Mouse (Mus musculus): ENCODE measurements at regions not wholly inside any gene's neighbourhood (a gene's known extent, or its start where the extent isn't known, plus 50 kb on each side); places are given as distances from the start of the nearest gene placed in this dataset.

DNA sequence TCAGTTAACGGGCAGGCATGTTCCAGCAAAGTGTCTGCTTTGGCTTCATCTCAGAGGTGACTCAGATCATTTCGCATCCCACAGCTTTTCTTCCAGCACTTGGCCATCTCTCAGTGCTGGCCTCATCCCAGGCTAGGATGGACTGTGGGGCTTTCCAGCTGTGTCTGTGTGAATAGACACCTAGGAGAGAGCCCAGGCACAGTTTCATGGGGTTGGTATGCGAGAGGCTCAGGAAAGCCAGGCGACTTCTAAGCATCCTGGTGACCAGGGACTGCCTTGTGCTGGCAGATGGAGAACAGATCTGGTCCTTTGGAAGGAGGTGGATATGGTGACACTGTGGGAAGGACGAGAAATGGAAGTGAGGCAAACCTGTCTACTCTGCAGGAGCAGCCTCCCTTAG, 182.9 kb downstream of the Cd83 start:
- no peak for DNase-seq (ENCODE audit: low read depth, low spot score)

DNA sequence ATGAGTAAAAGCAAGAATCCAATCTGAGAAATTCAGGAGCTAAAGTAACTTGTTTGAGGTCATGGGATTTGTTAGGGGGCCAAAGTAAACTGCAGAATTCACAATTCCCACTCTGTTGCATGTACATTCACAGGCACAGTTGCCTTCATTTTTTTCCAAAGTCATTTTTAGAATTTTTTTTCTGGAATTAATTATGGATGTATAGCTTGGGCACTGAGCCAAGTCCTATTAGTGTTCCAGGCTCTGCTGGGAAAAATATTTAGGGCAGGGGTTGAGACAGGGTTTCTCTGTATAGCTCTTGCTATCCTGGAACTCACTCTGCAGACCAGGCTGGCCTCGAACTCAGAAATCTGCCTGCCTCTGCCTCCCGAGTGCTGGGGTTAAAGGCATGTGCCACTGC, 188.3 kb downstream of the Cd83 start:
- DNase-seq (ENCODE audit: low read depth, low spot score): no peak

DNA sequence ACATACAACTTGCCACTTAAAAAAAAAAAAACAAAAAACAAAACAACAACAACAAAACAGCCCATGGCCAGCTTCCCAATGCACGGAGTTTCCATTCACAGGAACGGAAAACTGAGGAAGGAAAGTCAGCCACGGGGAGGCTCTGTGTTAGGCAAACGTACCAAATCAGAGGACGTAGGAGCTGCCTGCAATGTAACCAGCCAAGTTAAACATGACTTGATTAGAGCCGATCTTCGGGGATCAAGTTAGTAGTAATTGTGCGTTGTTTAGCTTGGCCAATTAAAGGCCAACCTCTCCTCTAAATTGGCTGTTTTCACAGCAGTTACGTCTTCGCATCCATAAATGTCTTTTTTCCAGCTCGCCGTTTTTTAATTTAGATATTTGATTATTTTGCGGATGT, 190.7 kb downstream of the Cd83 start:
- no peak for DNase-seq (ENCODE audit: low read depth, low spot score)

DNA sequence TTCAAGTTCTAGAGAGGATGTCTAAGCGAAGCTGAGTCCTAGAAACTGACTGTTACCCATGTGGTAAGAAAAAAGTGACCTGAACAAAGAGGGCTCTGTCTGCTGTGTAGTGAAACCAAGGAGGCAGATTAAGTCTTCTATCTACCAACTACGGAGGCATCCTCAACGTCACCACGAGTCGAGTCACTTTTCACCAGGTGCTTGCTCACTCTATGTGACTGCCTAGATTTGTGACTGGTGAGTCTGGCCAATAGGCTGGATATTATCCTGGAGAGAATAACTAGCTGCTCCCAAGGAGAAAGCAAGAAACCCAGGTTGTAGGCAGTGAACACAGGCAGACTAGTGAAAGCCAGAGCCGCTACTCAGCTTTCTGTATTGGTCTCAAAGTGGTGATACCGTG, 191.2 kb downstream of the Cd83 start:
- no peak for DNase-seq (ENCODE audit: low read depth, low spot score)

DNA sequence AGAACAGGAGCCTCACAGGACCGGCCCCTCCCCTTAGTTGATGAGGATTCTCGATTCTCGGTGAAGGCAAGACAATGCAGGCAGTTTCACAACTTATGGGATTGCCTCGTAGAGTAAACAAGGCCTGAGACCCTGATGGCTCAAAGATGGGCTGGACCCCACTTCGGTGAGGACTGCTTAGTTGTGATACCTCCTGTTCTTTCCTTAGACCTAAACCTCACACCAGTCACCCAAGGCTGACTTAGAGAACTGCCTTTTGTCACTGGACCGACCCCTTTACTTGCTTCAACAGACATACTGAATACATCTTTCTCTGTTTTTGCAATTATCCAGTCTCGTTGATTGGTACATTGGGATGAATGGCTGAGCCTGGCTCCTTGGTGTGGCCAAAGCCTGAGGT, 192.1 kb downstream of the Cd83 start:
- DNase-seq (ENCODE audit: low read depth, low spot score): no peak

DNA sequence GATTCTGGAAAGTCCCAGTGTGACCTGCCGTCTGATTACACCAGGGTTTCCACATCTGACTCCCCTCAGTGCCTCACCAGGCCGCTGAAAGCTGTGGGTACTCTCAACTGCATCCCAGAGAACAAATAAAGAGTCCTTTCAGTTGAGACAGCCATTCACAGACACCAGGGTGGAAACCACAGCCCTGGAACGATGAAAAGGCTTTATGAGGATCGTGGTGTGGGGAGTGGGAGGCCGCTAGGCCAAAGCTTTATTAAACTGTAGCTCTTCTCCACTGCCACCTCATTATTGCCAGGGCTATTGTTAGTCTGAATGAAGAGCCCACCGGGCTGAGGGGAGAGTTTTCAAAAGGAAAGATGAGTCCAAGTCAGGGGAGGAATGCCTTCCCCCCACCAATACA, 202.8 kb downstream of the Cd83 start:
- DNase-seq (ENCODE audit: low read depth, low spot score): no peak

DNA sequence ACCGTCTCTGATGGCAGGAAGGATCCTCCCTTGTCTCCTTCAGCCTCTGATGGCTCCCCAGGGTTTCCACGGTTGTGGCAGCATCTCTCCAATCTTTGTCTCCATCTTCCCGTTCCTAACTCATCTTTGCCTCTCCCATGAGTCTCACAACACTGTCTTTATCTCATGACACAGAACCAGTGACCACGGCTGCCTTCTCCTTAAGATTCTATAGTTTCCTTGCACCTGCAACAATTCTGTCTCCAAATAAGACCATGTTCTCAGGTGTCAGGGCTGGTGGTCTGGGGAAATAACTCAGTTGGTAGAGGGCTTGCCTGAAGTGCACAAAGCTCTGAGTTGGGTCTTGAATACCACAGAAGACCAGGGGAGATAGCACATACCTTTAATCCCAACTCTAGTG, 203.8 kb downstream of the Cd83 start:
- no peak for DNase-seq (ENCODE audit: low read depth, low spot score)

DNA sequence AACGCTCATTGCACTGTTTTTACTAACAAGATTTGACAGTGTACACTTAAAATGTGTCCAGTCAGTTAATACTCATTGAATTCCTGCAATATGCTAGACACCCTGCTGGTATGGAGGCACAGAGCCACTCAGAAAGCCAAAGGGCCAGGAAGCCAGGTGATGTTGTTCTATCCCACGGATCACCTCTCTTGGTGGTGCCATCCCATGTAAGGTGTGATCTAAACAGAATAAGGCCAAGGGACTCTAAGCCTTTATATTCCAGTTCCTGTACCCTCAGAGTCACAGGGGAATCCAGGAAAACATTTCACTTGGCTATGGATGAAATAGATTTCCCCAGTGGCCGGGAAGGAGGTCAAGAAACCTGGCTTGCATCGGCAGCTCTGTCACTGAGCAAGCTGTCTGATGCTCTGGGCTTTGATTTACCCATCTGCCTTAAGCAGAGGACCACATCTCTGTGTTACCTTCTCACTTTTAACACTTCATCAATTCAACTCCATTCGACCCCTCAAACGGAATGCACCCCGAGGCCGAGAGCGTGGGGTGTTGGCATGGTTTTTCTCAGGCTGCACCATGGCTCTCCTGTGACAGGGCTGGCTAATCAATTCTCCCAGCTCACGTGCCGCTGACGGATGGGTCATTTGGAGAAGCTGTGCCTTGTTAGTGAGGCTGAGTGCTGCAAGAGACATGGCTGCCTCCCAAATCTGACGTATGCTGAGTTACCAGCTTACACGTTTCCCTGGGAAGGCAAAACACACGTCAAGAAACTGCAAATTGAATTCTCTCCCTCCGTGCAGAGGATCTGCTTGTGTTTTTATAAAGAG, 205.9 kb downstream of the Cd83 start:
- peak; percentile 26 for DNase-seq (ENCODE audit: low read depth, low spot score)

DNA sequence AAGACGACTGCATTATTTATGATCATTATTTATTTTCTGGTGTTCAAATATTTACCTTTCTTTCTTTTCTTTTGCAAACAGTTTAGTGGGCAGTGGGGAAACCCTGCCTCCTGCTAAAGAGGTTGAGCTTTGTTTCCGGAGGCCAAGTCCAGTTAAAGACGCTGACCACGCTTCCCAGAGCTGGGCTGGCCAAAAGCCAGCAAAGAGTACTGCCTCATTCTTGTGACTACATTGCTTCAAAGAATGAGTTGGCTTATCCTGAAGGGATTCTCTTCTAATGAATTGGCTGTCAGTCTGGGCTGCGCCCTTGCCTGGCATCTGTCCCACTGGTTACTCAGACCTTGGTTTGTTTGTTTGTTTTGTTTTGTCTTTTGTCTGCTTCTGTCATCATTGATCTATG, 207.2 kb downstream of the Cd83 start:
- DNase-seq (ENCODE audit: low read depth, low spot score): no peak

DNA sequence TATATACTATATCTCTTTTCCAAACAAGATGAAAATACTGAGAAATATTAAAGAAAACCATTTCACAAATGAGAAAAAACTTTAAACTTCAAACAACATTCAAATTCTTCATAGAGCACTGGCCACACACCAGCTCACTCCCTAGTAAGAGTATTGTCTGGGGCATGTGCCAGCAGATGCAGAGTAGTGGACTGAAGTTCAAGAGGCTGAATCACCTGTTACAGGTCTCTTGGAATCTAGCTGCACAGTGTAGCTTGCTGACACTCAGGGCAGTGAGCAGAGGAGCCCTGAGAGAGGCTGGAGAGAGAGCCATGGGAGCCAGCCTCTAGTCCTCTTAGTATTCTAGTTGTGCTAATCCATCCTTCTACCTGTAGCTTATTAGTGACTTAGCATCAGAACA, 208.4 kb downstream of the Cd83 start:
- DNase-seq (ENCODE audit: low read depth, low spot score): no peak

DNA sequence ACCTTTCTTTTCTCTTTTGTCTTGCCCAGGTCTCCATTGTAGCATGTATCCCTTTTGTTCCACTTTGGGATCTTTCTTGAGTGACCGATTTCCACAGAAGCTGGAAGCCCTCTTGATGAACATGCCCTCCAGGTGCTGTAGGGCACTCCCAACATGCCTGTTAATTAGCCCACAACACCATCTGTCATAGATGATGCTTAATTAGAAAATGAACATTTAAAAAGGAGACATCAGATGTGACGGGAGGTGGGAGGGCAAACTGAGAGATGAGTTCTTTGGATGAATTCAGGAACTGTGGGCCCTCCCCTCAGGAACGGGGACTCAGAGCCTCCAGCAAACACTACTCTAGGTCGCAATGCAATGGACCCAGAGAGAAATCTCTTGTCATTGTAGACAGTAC, 209.8 kb downstream of the Cd83 start:
- DNase-seq (ENCODE audit: low read depth, low spot score): no peak

DNA sequence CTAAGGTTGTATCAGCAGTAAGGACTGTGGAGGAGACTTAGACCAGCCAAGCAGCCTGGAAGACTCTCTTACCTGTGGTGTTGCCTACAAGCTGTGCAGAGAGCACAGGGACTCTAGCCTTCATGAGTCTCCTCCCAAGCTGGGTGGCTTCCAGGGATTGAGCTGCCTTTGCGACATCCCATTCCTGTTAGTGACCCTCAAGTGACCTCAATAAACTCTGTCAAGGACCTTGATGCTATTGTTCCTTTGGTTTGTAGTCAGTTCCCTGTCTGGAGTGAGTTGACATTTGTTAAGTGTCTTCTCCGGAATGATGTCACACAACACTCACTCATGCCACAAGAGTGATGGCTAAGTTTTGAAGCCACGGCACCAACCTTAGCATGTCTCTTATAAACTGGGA, 211.0 kb downstream of the Cd83 start:
- no peak for DNase-seq (ENCODE audit: low read depth, low spot score)

DNA sequence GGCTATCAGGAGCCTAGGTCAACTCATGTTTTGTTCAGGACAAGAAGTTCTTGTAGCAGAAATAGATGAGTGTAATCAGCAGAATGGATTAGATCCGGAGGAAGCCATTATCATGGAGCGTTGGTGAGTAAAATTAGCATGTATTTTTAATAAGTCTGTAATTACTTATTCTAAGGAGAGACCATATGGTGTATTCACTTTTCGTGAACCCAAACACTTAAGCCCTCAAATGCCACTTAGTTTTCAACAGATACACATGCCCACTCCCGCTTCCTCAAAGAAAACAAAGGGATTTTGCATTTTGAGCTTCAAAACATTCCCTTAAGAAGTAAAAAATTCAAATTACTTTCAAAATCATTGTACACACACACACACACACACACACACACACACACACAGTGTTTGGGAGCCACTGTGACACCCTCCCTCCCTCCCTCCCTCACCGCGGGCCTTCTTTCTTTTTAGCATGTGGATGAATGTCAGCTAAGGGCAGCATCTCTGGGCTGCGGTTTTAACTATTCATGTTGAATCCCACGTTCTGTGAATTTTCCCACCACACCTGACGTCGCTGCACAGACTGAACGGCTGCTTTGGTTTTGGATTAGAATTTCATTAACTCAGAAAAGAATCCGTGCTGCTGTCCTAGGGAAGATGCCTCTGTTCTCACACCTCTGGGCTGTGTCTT, 217.4 kb downstream of the Cd83 start:
- DNase-seq (ENCODE audit: low read depth, low spot score): no peak

DNA sequence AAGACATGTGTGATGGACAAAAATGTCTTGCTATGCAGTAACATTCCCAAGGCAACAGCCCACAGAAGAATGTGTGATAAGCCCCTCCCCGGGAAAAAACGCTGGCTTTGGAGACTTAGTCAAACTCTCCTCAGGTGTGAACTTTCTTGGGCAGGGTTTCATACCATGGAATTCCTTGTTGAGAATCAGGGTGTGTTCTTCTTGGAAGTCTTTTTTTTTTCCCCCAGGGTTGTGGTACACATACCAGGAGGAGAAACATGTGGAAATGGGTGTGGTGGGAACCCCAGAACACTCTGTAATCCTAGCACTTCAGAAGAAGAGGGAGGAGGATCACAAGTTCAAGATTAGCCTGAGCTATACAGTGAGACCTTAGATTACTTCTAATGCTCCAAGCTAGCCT, 228.3 kb downstream of the Cd83 start:
- DNase-seq (ENCODE audit: low read depth, low spot score): no peak

DNA sequence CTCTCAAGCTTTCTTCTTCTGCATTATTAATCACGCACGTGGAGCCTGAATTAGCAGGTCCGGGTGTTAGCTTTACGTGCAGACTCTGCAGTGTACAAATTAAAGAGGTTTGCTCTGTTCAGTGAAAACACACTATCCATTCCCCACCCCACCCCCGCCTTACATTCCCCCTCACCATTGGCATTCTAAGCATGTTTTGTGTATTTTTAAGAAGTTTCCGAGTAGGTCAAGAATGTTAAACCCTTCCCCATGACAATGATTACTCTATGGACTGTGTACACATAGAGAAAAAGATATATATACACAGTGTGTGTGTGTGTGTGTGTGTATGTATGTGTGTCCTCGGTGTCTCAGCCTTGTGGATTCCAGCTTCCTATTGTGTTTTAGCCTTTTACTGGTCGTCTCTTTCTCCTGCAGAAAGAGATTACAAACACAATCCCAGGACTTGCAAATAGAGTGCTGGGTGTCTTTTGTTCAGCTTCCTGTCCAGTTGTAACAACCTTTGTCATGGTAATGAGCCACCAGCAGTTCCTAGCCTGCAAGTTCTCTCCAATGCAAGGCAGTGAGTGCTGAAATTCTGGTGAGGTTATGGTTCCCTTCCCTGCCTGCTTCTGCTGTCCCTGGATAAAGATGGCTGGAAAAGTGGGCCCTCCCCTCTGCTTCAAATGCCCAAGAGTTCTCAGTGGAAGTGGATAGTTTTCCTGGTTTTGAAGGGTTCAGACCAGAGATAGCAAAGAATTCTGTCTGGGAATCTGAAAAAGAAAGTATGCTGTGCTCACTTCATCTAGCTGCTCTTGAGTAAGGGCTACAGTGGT, 234.1 kb downstream of the Cd83 start:
- DNase-seq (ENCODE audit: low read depth, low spot score): no peak

DNA sequence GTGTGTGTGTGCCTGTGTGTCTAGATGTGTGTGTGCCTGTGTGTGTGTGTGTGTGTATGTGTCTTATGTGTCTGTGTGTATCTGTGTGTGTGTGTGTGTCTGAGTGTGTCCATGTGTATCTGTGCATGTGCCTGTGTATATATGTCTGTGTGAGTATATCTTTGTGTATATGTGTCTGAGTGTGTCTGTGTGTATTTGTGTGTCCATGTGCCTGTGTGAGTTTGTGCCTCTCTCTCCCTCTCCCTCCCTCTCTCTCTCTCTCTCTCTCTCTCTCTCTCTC, 234.7 kb downstream of the Cd83 start:
- no peak for DNase-seq (ENCODE audit: low read depth, low spot score)

DNA sequence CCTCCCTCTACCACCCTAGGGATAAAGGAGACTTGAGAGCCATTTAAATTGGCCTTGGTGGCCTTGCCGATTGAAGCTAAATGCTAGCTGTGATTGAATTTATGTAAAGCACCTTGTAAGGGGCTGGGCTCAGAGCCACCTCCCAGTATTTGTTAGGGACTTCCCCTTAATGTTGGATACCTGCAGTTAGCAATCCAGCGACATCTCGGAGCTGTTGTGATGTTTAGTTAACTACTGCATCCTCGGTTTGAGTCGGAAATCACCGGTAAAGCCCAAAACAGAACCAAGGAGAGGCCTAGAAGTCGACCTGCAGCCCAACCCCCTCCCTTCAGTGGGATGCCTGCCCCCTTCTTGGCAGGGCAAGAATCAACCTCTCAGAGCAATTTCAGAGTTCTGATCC, 236.3 kb downstream of the Cd83 start:
- DNase-seq (ENCODE audit: low read depth, low spot score): no peak

DNA sequence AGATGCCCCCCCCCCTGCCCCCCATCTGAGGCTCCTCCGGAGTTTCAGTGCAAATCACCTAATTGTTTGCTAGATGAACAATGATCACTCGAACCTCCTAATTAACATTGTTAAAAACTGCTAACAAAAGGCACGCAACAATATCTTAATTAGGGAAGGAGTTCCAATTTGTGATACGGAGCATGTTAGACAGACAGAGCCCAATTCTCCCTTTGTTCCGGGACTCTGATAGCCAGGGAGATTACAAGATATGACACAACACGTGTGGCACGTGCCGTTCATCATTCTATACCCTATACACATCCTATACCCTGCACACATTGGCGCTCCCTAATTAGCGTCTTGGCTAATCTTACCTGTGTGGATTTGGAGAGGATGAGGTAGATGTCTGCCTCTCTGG, 237.5 kb downstream of the Cd83 start:
- DNase-seq (ENCODE audit: low read depth, low spot score): no peak

DNA sequence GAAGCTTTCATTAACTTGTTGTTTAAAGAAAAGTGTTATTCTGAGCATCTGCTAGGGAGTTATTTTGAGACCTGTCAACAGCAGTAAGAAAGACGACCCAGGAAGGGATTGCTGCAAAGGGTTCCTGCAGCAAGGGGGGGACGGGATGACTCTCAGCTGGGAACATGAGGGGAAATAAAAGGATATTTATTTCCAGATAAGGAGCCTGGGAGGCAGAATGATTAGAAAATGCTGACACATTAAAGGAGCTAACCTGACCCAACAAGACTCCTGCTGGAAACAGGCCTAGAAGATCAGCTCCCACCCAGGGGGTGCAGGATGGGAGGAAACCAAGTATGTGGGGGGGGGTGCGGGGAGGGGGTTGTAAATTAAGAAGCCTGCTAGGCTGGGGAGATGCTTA, 240.0 kb downstream of the Cd83 start:
- no peak for DNase-seq (ENCODE audit: low read depth, low spot score)

DNA sequence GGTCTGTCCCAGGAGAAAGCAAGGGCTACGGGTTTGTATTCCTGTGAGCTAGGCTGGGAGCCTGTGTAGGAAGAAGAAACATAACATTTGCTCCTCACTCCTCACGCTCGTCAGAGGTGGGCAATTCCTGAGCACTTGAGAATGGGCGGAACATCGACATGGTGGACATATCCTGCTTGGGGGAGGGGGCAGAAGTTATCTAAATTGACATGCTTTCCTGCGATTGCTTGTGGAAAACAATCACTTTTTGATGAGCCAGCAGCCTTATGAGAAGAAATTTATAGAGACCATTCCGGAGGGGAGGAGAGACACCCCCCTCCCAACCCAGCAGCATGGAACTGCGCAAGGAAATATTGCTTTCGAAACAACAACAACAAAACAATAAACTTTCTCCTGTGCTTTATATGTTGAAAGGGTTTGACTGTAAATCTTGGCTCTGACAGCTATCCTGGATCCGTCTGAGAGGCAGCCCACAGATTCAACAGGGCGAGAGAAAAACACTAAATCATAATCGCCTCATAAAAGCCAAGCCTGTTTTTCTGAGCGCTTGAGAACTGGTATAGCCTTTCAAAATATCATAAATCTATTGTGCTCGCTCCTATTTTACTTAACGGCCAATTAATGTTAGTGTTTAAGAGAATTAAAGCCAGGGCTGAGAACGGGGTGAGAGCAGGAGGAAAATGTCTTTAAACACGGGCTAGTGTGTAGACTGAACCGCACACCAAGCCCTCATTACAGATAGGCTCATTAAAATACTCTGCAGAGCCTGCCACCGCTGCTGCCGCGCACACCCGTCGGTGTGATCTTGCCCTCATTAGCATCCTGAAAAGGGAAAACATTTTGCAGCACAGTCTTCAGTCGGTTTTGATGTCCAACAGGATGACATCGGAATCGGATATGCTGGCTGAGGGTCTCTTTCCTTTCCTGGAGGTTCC, 242.0 kb downstream of the Cd83 start:
- DNase-seq (ENCODE audit: low read depth, low spot score): no peak

DNA sequence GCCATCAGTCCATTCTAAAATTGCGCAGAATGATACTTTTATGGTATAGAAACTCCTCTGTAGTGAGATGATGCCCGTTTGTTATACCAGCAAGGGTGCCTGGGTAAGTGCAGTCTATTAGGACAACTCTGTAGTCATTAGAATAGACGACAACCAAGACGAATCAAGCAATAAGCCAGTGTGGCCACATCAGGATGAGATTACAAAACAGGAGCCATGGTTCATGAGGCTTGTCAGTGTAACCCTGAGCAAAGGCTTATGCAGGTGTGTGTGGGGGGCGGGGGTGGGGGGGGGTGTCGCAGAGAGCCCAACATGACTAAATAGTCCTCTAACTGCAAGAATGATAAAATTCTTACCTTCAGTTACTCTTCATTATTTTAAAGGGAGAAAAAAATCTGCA, 243.5 kb downstream of the Cd83 start:
- no peak for DNase-seq (ENCODE audit: low read depth, low spot score)

DNA sequence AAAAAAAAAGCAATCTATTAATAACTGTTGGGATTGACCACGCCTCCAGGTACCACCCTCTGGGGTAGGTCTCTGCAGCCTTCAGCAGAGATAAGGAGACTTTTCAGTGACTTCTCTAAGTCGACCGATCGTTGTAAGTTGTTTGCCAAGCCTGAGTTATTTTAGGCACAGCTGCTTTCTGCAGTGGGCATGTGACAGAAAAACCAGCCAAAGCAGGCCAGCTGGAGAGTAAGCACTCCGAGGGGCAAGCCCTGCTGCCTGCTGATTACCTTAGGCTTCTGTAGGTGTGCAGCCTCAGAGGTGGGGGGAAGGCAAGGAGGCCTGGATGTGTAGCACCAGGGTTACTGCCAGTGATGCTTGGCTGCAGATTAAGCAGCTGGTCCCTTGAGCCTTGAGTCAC, 246.0 kb downstream of the Cd83 start:
- no peak for DNase-seq (ENCODE audit: low read depth, low spot score)

Measured in embryo, embryonic 11.5 days (tissue).